Mouse (Mus musculus) midbrain, embryonic 14.5 days (tissue): ENCODE measurements at regions not wholly inside any gene's neighbourhood (a gene's known extent, or its start where the extent isn't known, plus 50 kb on each side); places are given as distances from the start of the nearest gene placed in this dataset.

Source experiments
- ATAC-seq: fragments of 200-750 bp; cut with Nextera tagmentation; 2 replicates; pipeline ENCODE4 v1.8.0; 2017; ENCODE audit warnings: moderate number of reproducible peaks, moderate library complexity; ENCODE audit not compliant: low FRiP score, low TSS enrichment
- DNase-seq: peaks from one replicate; pipeline ENCODE4 v3.0.0-alpha.2; 2015
- H3K27ac ChIP-seq: fragments of 300-500 bp; sonication (generic); replicated peaks from 2 replicates; pipeline ENCODE4 v1.5.1; 2014; ENCODE audit warnings: mild to moderate bottlenecking, low read depth, low read length, moderate library complexity
- H3K27me3 ChIP-seq: fragments of 300-500 bp; sonication (generic); 2 replicates; pipeline ENCODE4 v1.6.1; 2014; ENCODE audit warnings: low read length, control low read depth, mixed read lengths; ENCODE audit not compliant: control insufficient read depth, insufficient read depth
- H3K36me3 ChIP-seq: fragments of 300-500 bp; sonication (generic); 2 replicates; pipeline ENCODE4 v1.6.1; 2014; ENCODE audit warnings: low read length, control low read depth; ENCODE audit not compliant: control insufficient read depth, insufficient read depth
- H3K4me1 ChIP-seq: fragments of 300-500 bp; sonication (generic); 2 replicates; pipeline ENCODE4 v1.6.1; 2014; ENCODE audit warnings: mild to moderate bottlenecking, antibody characterized with exemption, low read length, control low read depth; ENCODE audit not compliant: control insufficient read depth, insufficient read depth
- H3K4me2 ChIP-seq: fragments of 300-500 bp; sonication (generic); 2 replicates; pipeline ENCODE4 v1.6.1; 2014; ENCODE audit warnings: mild to moderate bottlenecking, low read length, moderate library complexity
- H3K4me3 ChIP-seq: fragments of 300-500 bp; sonication (generic); replicated peaks from 2 replicates; pipeline ENCODE4 v1.5.1; 2014; ENCODE audit warnings: low read depth, low read length
- H3K9ac ChIP-seq: fragments of 300-500 bp; sonication (generic); replicated peaks from 2 replicates; pipeline ENCODE4 v1.6.1; 2014; ENCODE audit warnings: mild to moderate bottlenecking, low read length, moderate library complexity
- H3K9me3 ChIP-seq: fragments of 300-500 bp; sonication (generic); 2 replicates; pipeline ENCODE4 v1.6.1; 2016; ENCODE audit warnings: low read length, control low read depth, mixed read lengths; ENCODE audit not compliant: control insufficient read depth
- WGBS: fragments of 180-500 bp; shearing (Covaris S2); extraction: QIAGEN DNeasy Blood & Tissue Kit; methylation state at CpG from one replicate; pipeline ENCODE4 v1.1.7; 2014; 5-methylcytosine and 5-hydroxymethylcytosine counted together

- no peak for DNase-seq
- H3K36me3 ChIP-seq = no peaks in the 10 kb centered on the region
- no peaks in the 10 kb centered on the region for H3K27me3 ChIP-seq
- H3K4me3 ChIP-seq = no peak overlapping the region
- H3K27ac ChIP-seq = no peak overlapping the region
- no peak overlapping the region for H3K9ac ChIP-seq
- no peak for ATAC-seq
- WGBS = 96% methylated on average over 6 of the region's 6 CpGs
- H3K9me3 ChIP-seq = no peaks in the 10 kb centered on the region
- H3K4me1 ChIP-seq = no peaks in the 10 kb centered on the region
- H3K4me2 ChIP-seq = no peak overlapping the region
Observed at GRCm38 (mm10) chr1:12367872-12368271, 954.0 kb downstream of the A830018L16Rik start.

GRCm38 (mm10) chr1:12372968-12373367, 959.1 kb downstream of the A830018L16Rik start:
- H3K9ac ChIP-seq = no peak overlapping the region
- H3K4me1 ChIP-seq = no peaks in the 10 kb centered on the region
- H3K27ac ChIP-seq = no peak overlapping the region
- no peaks in the 10 kb centered on the region for H3K27me3 ChIP-seq
- no peaks in the 10 kb centered on the region for H3K9me3 ChIP-seq
- no peaks in the 10 kb centered on the region for H3K36me3 ChIP-seq
- no peak for ATAC-seq
- no peak for DNase-seq
- no peak overlapping the region for H3K4me2 ChIP-seq
- no peak overlapping the region for H3K4me3 ChIP-seq

GRCm38 (mm10) chr1:12398146-12398884, 984.4 kb downstream of the A830018L16Rik start:
- DNase-seq (peak; percentile 31), ATAC-seq (no peak)
- WGBS = 33% methylated on average over 7 of the region's 7 CpGs
- no peak overlapping the region for H3K4me3 ChIP-seq
- no peaks in the 10 kb centered on the region for H3K27me3 ChIP-seq
- H3K36me3 ChIP-seq = no peaks in the 10 kb centered on the region
- H3K27ac ChIP-seq = no peak overlapping the region
- no peaks in the 10 kb centered on the region for H3K9me3 ChIP-seq
- H3K9ac ChIP-seq = no peak overlapping the region
- H3K4me1 ChIP-seq = peaks cover 3% of the 10 kb centered on the region; the same call in 1 of the 2 replicates
- no peak overlapping the region for H3K4me2 ChIP-seq

- DNase-seq = no peak
- H3K4me3 ChIP-seq = no peak overlapping the region
- no peaks in the 10 kb centered on the region for H3K9me3 ChIP-seq
- ATAC-seq = no peak
- 86% methylated on average over 4 of the region's 4 CpGs for WGBS
- no peaks in the 10 kb centered on the region for H3K27me3 ChIP-seq
- no peak overlapping the region for H3K9ac ChIP-seq
- H3K27ac ChIP-seq = no peak overlapping the region
- H3K4me2 ChIP-seq = no peak overlapping the region
- H3K36me3 ChIP-seq = no peaks in the 10 kb centered on the region
- no peaks in the 10 kb centered on the region for H3K4me1 ChIP-seq
Observed at GRCm38 (mm10) chr1:12405391-12406270, 991.7 kb downstream of the A830018L16Rik start.

- Histone ChIP-seq H3K27ac (no peak overlapping the region), H3K27me3 (no peaks in the 10 kb centered on the region), H3K9me3 (no peaks in the 10 kb centered on the region), H3K4me1 (no peaks in the 10 kb centered on the region), H3K36me3 (no peaks in the 10 kb centered on the region), H3K4me2 (no peak overlapping the region), H3K4me3 (no peak overlapping the region), H3K9ac (no peak overlapping the region)
- ATAC-seq (0 out of 2 replicates have a peak, but pooled peaks have one; percentile 54), DNase-seq (peak; percentile 20)
- 69% methylated on average over 6 of the region's 6 CpGs for WGBS
Observed at GRCm38 (mm10) chr1:12409738-12410523, 996.0 kb downstream of the A830018L16Rik start.

- no peak overlapping the region for H3K27ac ChIP-seq
- H3K4me3 ChIP-seq = no peak overlapping the region
- H3K9me3 ChIP-seq = no peaks in the 10 kb centered on the region
- H3K4me2 ChIP-seq = no peak overlapping the region
- DNase-seq (peak; percentile 10), ATAC-seq (no peak)
- H3K4me1 ChIP-seq = no peaks in the 10 kb centered on the region
- H3K36me3 ChIP-seq = no peaks in the 10 kb centered on the region
- no peaks in the 10 kb centered on the region for H3K27me3 ChIP-seq
- no peak overlapping the region for H3K9ac ChIP-seq
Observed at GRCm38 (mm10) chr1:12410524-12410886, 996.6 kb downstream of the A830018L16Rik start.

- no peak for DNase-seq
- ATAC-seq = no peak
- Histone ChIP-seq H3K9ac (no peak overlapping the region), H3K4me1 (no peaks in the 10 kb centered on the region), H3K27me3 (no peaks in the 10 kb centered on the region), H3K4me2 (no peak overlapping the region), H3K4me3 (no peak overlapping the region), H3K36me3 (no peaks in the 10 kb centered on the region), H3K27ac (no peak overlapping the region), H3K9me3 (no peaks in the 10 kb centered on the region)
- 72% methylated on average over 2 of the region's 2 CpGs for WGBS
Observed at GRCm38 (mm10) chr1:12424510-12424909, 1010.6 kb downstream of the A830018L16Rik start.

- Histone ChIP-seq H3K4me3 (no peak overlapping the region), H3K27me3 (no peaks in the 10 kb centered on the region), H3K9me3 (no peaks in the 10 kb centered on the region), H3K27ac (no peak overlapping the region), H3K4me2 (no peak overlapping the region), H3K4me1 (no peaks in the 10 kb centered on the region), H3K36me3 (no peaks in the 10 kb centered on the region), H3K9ac (no peak overlapping the region)
- no peak for DNase-seq
- 80% methylated on average over 2 of the region's 2 CpGs for WGBS
- ATAC-seq = no peak
Observed at GRCm38 (mm10) chr1:12437894-12438293, 1024.0 kb downstream of the A830018L16Rik start.
